Mouse (Mus musculus): ENCODE measurements around the gene Ubiad1.

The Ubiad1 gene

DNA sequence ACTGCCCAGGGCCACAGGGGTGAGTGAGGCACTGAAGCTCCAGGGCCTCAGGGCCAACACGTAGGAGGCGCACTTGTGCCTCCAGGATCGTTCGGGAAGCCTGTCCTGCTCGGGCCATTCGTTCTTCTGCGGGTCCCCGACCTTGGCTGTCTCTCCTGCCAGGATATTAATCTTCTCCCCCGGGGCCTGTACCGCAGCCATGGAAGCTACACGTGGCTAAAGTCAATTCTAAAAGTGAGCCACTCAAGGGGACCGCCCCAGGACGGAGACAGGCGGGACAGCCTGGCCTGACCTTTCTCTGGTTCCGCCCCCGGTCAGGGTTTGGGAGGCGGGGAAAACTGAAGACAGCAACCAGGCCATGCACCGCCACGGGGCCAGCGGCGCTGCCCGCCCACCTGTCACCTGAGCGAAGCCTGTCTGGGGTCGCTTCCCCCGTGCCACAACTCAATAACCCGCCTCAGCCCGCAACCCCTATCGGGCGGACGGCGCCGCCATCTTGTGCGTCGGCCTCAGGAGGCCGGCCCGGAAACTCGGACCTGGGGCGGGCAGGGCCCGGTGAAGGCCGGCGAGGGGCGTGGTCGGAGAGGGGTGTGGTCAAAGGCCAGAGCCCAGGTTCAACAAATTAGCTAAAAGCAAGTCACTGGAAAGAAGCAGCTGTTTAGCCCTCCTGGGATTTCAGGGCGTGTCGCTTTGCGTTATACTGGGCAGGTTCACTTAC, at the start of gene Ubiad1:
Gene Ubiad1 (minus strand): TSS at position 522 of the 718 bp plus-strand sequence.
- DNase-seq (ENCODE audit: low spot score): peak; percentile 96

DNA sequence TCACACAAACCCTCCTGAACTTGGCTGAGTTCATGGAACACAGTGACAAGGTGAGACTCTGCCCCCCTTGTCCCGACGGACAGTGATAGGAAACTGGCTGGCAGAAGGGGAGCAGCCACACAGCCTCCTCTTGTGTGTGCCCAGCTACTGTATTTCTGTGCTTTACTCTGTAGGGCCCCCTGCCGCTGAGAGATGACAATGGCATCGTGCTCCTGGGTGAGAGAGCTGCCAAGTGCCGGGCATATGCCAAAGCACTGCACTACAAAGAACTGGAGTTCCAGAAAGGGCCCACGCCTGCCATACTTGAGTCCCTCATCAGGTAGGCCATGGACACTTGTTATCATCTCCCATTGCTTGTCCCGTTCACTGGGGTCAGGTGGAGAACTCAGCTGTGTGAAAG, 46.9 kb upstream of the Ubiad1 start:
- peak; percentile 54 for DNase-seq (ENCODE audit: low spot score)

GRCm38 (mm10) chr4:148490502-148490901, 45.9 kb upstream of the Ubiad1 start:
- DNase-seq (ENCODE audit: low spot score): peak; percentile 62

- no peak for DNase-seq (ENCODE audit: low spot score)
Observed at GRCm38 (mm10) chr4:148487841-148488240, 43.3 kb upstream of the Ubiad1 start.

- no peak for DNase-seq (ENCODE audit: low spot score)
Observed at GRCm38 (mm10) chr4:148484511-148484910, 39.9 kb upstream of the Ubiad1 start.

- DNase-seq (ENCODE audit: low spot score): no peak
Observed at GRCm38 (mm10) chr4:148481557-148482168, 37.1 kb upstream of the Ubiad1 start.

GRCm38 (mm10) chr4:148480245-148480644, 35.7 kb upstream of the Ubiad1 start:
- DNase-seq (ENCODE audit: low spot score): no peak

- DNase-seq (ENCODE audit: low spot score): no peak
Observed at GRCm38 (mm10) chr4:148473496-148473895, 28.9 kb upstream of the Ubiad1 start.

- no peak for DNase-seq (ENCODE audit: low spot score)
Observed at GRCm38 (mm10) chr4:148472436-148473174, 28.0 kb upstream of the Ubiad1 start.

DNA sequence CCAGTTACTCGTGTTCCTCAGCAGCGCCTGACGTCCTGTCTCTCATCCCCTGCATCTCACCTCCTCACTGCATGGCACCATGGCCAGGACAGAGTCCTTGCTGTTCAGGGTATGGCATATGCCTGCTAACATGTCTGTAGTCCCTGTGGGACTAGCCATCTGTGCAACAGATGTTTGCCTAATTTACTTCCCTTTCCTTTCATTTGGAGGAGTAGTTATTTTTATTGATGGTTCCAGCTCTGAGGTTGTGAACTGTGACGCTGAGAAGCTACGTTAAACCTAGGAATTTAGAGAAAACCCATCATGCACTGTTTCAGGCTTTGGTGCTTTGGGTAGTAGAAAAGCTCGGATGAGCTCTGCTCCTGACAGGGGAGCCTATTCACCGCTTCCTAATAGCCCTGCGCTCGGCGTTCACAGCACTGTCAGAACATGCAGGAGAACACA, 26.8 kb upstream of the Ubiad1 start:
- no peak for DNase-seq (ENCODE audit: low spot score)

- DNase-seq (ENCODE audit: low spot score): no peak
Observed at GRCm38 (mm10) chr4:148469487-148470252, 25.1 kb upstream of the Ubiad1 start.

GRCm38 (mm10) chr4:148468396-148468795, 23.8 kb upstream of the Ubiad1 start:
- no peak for DNase-seq (ENCODE audit: low spot score)

- no peak for DNase-seq (ENCODE audit: low spot score)
Observed at GRCm38 (mm10) chr4:148466511-148467079, 22.0 kb upstream of the Ubiad1 start.

GRCm38 (mm10) chr4:148464869-148465268, 20.3 kb upstream of the Ubiad1 start:
- no peak for DNase-seq (ENCODE audit: low spot score)

DNA sequence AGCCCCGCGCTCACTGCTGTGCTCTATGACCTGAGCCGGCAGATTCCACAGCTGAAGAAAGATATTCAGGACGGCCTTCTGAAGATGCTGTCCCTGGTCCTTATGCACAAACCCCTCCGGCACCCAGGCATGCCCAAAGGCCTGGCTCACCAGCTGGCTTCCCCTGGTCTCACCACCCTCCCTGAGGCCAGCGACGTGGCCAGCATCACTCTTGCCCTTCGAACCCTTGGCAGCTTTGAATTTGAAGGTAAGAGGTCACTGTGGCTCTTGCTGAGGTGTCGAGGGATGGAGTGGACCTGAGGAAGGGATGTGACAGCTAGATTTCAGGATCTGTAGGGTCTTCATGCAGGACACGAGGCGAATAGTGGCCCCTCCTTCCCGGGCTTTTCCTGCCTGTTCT, 19.7 kb upstream of the Ubiad1 start:
- no peak for DNase-seq (ENCODE audit: low spot score)

- DNase-seq (ENCODE audit: low spot score): no peak
Observed at GRCm38 (mm10) chr4:148463208-148463960, 18.8 kb upstream of the Ubiad1 start.

GRCm38 (mm10) chr4:148462717-148463116, 18.1 kb upstream of the Ubiad1 start:
- DNase-seq (ENCODE audit: low spot score): no peak

- DNase-seq (ENCODE audit: low spot score): no peak
Observed at GRCm38 (mm10) chr4:148461772-148462171, 17.2 kb upstream of the Ubiad1 start.

GRCm38 (mm10) chr4:148460656-148461284, 16.2 kb upstream of the Ubiad1 start:
- no peak for DNase-seq (ENCODE audit: low spot score)

GRCm38 (mm10) chr4:148455477-148456025, 11.0 kb upstream of the Ubiad1 start:
- no peak for DNase-seq (ENCODE audit: low spot score)

All from testis, postnatal 10 days (tissue).